Mouse (Mus musculus): ENCODE results near the gene Dmxl2. TPM values are rescaled to one million over a fixed set of nuclear protein-coding genes. Genes with fewer than 3 reads are reported as not detected.

The Dmxl2 gene
- total and polyA plus RNA-seq, 3 experiments, result 6.1 to 238 (median 9.1) TPM

DNA sequence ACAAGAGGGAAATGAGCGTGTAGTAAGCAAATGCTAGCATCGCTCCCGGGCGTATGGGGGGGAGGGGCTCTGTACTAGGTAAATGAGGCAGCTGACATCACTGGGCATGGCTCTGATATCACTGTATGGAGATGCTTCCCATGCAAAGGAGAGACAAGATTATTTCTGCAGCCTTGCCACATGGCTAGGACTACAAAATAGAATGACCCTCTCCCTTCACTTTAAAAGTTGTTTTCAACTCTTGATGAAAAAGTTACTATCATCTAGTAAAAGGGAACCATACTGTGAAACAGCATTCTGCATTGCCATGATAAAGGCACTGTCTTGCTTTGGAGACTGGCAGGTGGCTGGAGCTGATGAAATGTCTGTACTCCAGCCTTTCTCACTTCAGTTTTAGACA, 18.2 kb downstream of the Dmxl2 start:
- no peaks in the 10 kb centered on the region for H3K27me3 ChIP-seq (ENCODE audit: control insufficient read depth in 1 of 2, insufficient read depth in 2 of 2, low read length in 2 of 2)
- peak overlapping the region in 1 of 2 experiments; percentile 39; a peak in 2 of 4 replicates for H3K4me3 ChIP-seq (ENCODE audit: control insufficient read depth in 1 of 2, insufficient read depth in 1 of 2, low read depth in 2 of 2, low read length in 2 of 2)
- peak; percentile 91 for DNase-seq (ENCODE audit: low read depth, low spot score)
- no peak for TF ChIP-seq USF1 (IDR thresholded peaks at IDR 0.05; ENCODE audit: low read depth, low read length)
- no peak for TF ChIP-seq KAT2A (conservative IDR thresholded peaks at IDR 0.05; ENCODE audit: low read depth, low read length)
- peak; percentile 94 to 95 for TF ChIP-seq EP300 (IDR thresholded peaks at IDR 0.05; ENCODE audit: low read depth in 1 of 2, low read length in 2 of 2)
- TF ChIP-seq MAX (IDR thresholded peaks at IDR 0.05; ENCODE audit: low read length), result no peak; the same call in none of the 2 replicates
- no peak for TF ChIP-seq MAFK (IDR thresholded peaks at IDR 0.05; ENCODE audit: borderline replicate concordance, low read depth, low read length)
- no peak for TF ChIP-seq E2F4 (IDR thresholded peaks at IDR 0.05; ENCODE audit: borderline replicate concordance, low read depth, low read length)
- TF ChIP-seq ZMIZ1 (IDR thresholded peaks at IDR 0.05; ENCODE audit: low read depth, low read length), result no peak
- no peak for TF ChIP-seq SMC3 (IDR thresholded peaks at IDR 0.05; ENCODE audit: low read depth, low read length)
- no peak for TF ChIP-seq CHD2 (IDR thresholded peaks at IDR 0.05; ENCODE audit: low read length)
- TF ChIP-seq MYB (IDR thresholded peaks at IDR 0.05; ENCODE audit: low read depth, low read length), result no peak
- TF ChIP-seq ZC3H11A (IDR thresholded peaks at IDR 0.05; ENCODE audit: low read depth, low read length), result no peak
- TF ChIP-seq ETS1 (IDR thresholded peaks at IDR 0.05; ENCODE audit: low read depth, low read length), result peak; percentile 95
- peak; percentile 71 for TF ChIP-seq RCOR1 (IDR thresholded peaks at IDR 0.05; ENCODE audit: low read depth, low read length)
- no peak for TF ChIP-seq JUND (IDR thresholded peaks at IDR 0.05; ENCODE audit: low read depth, low read length)
- TF ChIP-seq TCF12 (IDR thresholded peaks at IDR 0.05; ENCODE audit: low read depth, low read length), result peak; percentile 98
- TF ChIP-seq MAZ (IDR thresholded peaks at IDR 0.05; ENCODE audit: low read depth, low read length), result no peak
- TF ChIP-seq ZNF384 (IDR thresholded peaks at IDR 0.05; ENCODE audit: low read depth, low read length), result no peak
- TF ChIP-seq BHLHE40 (IDR thresholded peaks at IDR 0.05; ENCODE audit: borderline replicate concordance, low read depth, low read length), result no peak
- peak; percentile 95 for TF ChIP-seq GATA1 (IDR thresholded peaks at IDR 0.05; ENCODE audit: low read depth, low read length)
- no peak for TF ChIP-seq USF2 (IDR thresholded peaks at IDR 0.05; ENCODE audit: borderline replicate concordance in 1 of 2, insufficient read depth in 1 of 2, low read depth in 1 of 2, low read length in 2 of 2)
- TF ChIP-seq TBP (IDR thresholded peaks at IDR 0.05; ENCODE audit: low read depth, low read length), result 0 out of 2 replicates have a peak, but pooled peaks have one; percentile 55
- no peak for TF ChIP-seq HCFC1 (IDR thresholded peaks at IDR 0.05; ENCODE audit: low read depth, low read length)
- TF ChIP-seq ELF1 (IDR thresholded peaks at IDR 0.05; ENCODE audit: low read depth, low read length), result no peak
- no peak for TF ChIP-seq MEF2A (IDR thresholded peaks at IDR 0.05; ENCODE audit: extremely low read depth, insufficient replicate concordance, low read depth, low read length, poor library complexity, severe bottlenecking)
- no peak for TF ChIP-seq NELFE (IDR thresholded peaks at IDR 0.05; ENCODE audit: low read depth, low read length)
- no peak for TF ChIP-seq UBTF (IDR thresholded peaks at IDR 0.05; ENCODE audit: borderline replicate concordance, insufficient read depth, low read depth, low read length)
- TF ChIP-seq RAD21 (IDR thresholded peaks at IDR 0.05; ENCODE audit: low read depth, low read length), result no peak
- no peak for TF ChIP-seq CTCF (IDR thresholded peaks at IDR 0.05 in 2 of 3, conservative IDR thresholded peaks at IDR 0.05 in 1 of 3; ENCODE audit: control insufficient read depth in 1 of 3, insufficient read depth in 1 of 3, low read depth in 2 of 3, low read length in 3 of 3, poor library complexity in 1 of 3, severe bottlenecking in 1 of 3)
- peak; percentile 60 for TF ChIP-seq MXI1 (IDR thresholded peaks at IDR 0.05; ENCODE audit: low read depth, low read length)
- no peak for TF ChIP-seq ZKSCAN1 (IDR thresholded peaks at IDR 0.05; ENCODE audit: low read depth, low read length)
- TF ChIP-seq NRF1 (IDR thresholded peaks at IDR 0.05; ENCODE audit: insufficient read depth, low read depth, low read length, poor library complexity, severe bottlenecking), result no peak
- TF ChIP-seq MYC (IDR thresholded peaks at IDR 0.05; ENCODE audit: low read depth, low read length), result peak; percentile 89
- TF ChIP-seq SIN3A (IDR thresholded peaks at IDR 0.05; ENCODE audit: low read length), result peak; percentile 87
- no peak for TF ChIP-seq POLR2AphosphoS2 (IDR thresholded peaks at IDR 0.05; ENCODE audit: low read length)
- TF ChIP-seq TAL1 (IDR thresholded peaks at IDR 0.05; ENCODE audit: low read length), result peak; percentile 98
- TF ChIP-seq POLR2A (IDR thresholded peaks at IDR 0.05; ENCODE audit: control insufficient read depth in 1 of 2, insufficient read depth in 1 of 2, low read depth in 1 of 2, low read length in 2 of 2, poor library complexity in 1 of 2), result no peak; a peak in 1 of 4 replicates
- no peak for TF ChIP-seq GABPA (IDR thresholded peaks at IDR 0.05; ENCODE audit: low read depth, low read length)
- no peak for TF ChIP-seq CHD1 (IDR thresholded peaks at IDR 0.05; ENCODE audit: low read depth, low read length)

More for the DNA sequence above, 18.2 kb downstream of the Dmxl2 start:
- Histone ChIP-seq H3K9me3 (replicated peaks; ENCODE audit: insufficient read depth, low read length) (no peaks in the 10 kb centered on the region), H3K79me2 (ENCODE audit: control insufficient read depth, insufficient read depth, low read length, poor library complexity) (no peaks in the 10 kb centered on the region; the same call in none of the 2 replicates), H3K27ac (ENCODE audit: control insufficient read depth, low read depth, low read length) (peak overlapping the region; percentile 75), H3K36me3 (ENCODE audit: control insufficient read depth in 1 of 2, insufficient read depth in 2 of 2, low read length in 2 of 2) (peaks cover 0 to 35% of the 10 kb centered on the region in 2 experiments; a peak in 2 of 4 replicates), H3K4me1 (ENCODE audit: control insufficient read depth in 1 of 2, insufficient read depth in 2 of 2, low read length in 2 of 2) (peaks cover 35 to 39% of the 10 kb centered on the region in 2 experiments), H3K9ac (ENCODE audit: control insufficient read depth, low read depth, low read length, poor library complexity, severe bottlenecking) (peak overlapping the region; percentile 26; the same call in 1 of the 2 replicates)

Measured in MEL (cell line).